Comparison of ENCODE assay signal across 18 mouse cellular contexts in the genomic region with DNA sequence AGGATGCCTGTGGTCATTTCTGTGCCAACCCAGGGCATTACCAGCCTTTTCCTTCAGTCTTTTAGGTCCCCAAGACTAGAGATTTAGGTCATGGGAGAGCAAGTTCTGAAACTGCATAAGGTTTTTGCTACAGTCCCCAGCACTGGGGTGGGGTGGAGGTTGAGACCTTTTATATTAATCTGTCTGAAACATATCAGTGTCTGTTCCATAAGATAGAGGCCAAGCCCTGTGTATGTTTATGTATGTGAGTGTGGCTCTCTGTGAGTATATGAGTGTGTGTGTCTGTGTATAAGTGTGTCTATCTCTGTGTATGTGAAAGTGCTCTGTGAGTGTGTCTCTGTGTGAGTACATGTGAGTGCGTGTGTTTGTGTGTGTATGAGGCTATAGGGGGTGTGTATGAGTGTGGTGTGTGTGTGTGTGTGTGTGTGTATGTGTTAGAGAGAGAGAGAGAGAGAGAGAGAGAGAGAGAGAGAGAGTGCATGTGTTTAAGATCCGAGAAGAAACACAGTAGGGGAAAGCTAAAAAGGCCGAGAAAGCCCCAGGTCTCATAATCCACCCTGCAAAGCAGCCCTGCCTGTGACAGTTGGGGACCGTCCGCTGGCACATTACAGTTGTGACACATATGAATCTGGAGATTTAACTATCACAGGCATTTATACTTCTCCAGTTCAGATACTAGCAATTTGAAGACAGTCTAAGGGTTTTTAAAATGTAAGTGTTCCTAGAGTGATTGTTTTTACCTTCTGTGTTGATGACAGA. TPM values are rescaled to one million over a fixed set of nuclear protein-coding genes. Genes with fewer than 3 reads are reported as not detected.
A peak's percentile ranks its signal among the peaks of the same experiment; 100 is the strongest.
DNase-seq lines count a peak whose midpoint lies in the region; ATAC-seq and TF ChIP-seq lines count a peak whose summit lies in the region.
"Had no signal": no experiment of that assay in that cellular context is flagged by ENCODE, and none has a peak within 500 bp of the region (broad histone marks: within the 10 kb centered on the region; RNA-seq: fewer than 3 reads in every experiment).

No protein-coding gene starts in this region.

- H3K36me3 ChIP-seq in heart, embryonic 10.5 days: no peaks in the 10 kb centered on the region
- H3K36me3 ChIP-seq in heart, embryonic 11.5 days (ENCODE audit: control insufficient read depth, insufficient read depth, low read length): no peaks in the 10 kb centered on the region
- H3K36me3 ChIP-seq in spleen, adult 2 months (ENCODE audit: control insufficient read depth, insufficient read depth, low read length): no peaks in the 10 kb centered on the region
- no peaks in the 10 kb centered on the region for H3K36me3 ChIP-seq in liver, embryonic 14.5 days (replicated peaks; ENCODE audit: control insufficient read depth, insufficient read depth, low read depth)
- H3K36me3 ChIP-seq in hindbrain, embryonic 14.5 days (replicated peaks; ENCODE audit: control insufficient read depth, insufficient read depth): no peaks in the 10 kb centered on the region
- no peaks in the 10 kb centered on the region for H3K36me3 ChIP-seq in forebrain, embryonic 12.5 days (replicated peaks)
- H3K36me3 ChIP-seq: heart, embryonic 13.5 days; hindbrain, embryonic 10.5 days; limb, embryonic 15.5 days had no signal

- H3K4me2 ChIP-seq in heart, embryonic 11.5 days: no peak overlapping the region
- peak overlapping the region; percentile 69 for H3K4me2 ChIP-seq in liver, embryonic 14.5 days (ENCODE audit: low read depth)
- no peak overlapping the region for H3K4me2 ChIP-seq in hindbrain, embryonic 14.5 days (replicated peaks)
- H3K4me2 ChIP-seq in forebrain, embryonic 12.5 days: no peak overlapping the region
- H3K4me2 ChIP-seq: forebrain, embryonic 13.5 days; heart, embryonic 13.5 days; limb, embryonic 15.5 days; midbrain, embryonic 11.5 days had no signal

- H3K9me3 ChIP-seq in heart, embryonic 10.5 days: no peaks in the 10 kb centered on the region
- H3K9me3 ChIP-seq in heart, embryonic 11.5 days (replicated peaks; ENCODE audit: control insufficient read depth, low read length): no peaks in the 10 kb centered on the region
- H3K9me3 ChIP-seq in liver, embryonic 14.5 days (ENCODE audit: control insufficient read depth, low read length): no peaks in the 10 kb centered on the region
- H3K9me3 ChIP-seq in hindbrain, embryonic 14.5 days (ENCODE audit: control insufficient read depth, low read length): no peaks in the 10 kb centered on the region
- no peaks in the 10 kb centered on the region for H3K9me3 ChIP-seq in forebrain, embryonic 12.5 days
- H3K9me3 ChIP-seq: forebrain, embryonic 13.5 days; heart, embryonic 13.5 days; hindbrain, embryonic 10.5 days; limb, embryonic 15.5 days had no signal

- WGBS in heart, embryonic 10.5 days: 79% methylated on average over 5 of the region's 5 CpGs
- 74% methylated on average over 5 of the region's 5 CpGs for WGBS in heart, embryonic 11.5 days (ENCODE audit: insufficient replicate concordance)
- WGBS in spleen, adult 2 months: 88% methylated on average over 5 of the region's 5 CpGs
- WGBS in liver, embryonic 14.5 days (ENCODE audit: insufficient replicate concordance): 56% methylated on average over 5 of the region's 5 CpGs
- WGBS in hindbrain, embryonic 14.5 days: 80% methylated on average over 5 of the region's 5 CpGs
- WGBS in forebrain, embryonic 12.5 days: 83% methylated on average over 5 of the region's 5 CpGs

- TF ChIP-seq POLR2A in spleen, adult 2 months (IDR thresholded peaks at IDR 0.05; ENCODE audit: low read depth, low read length): no peak

- TF ChIP-seq CTCF in spleen, adult 2 months (IDR thresholded peaks at IDR 0.05; ENCODE audit: extremely low read depth, insufficient read depth, insufficient read length, insufficient replicate concordance): no peak
- no peak for TF ChIP-seq CTCF in liver, embryonic 14.5 days (IDR thresholded peaks at IDR 0.05; ENCODE audit: low read depth)

- peaks cover 10% of the 10 kb centered on the region for H3K4me1 ChIP-seq in heart, embryonic 10.5 days
- peaks cover 6% of the 10 kb centered on the region; the same call in 1 of the 2 replicates for H3K4me1 ChIP-seq in heart, embryonic 11.5 days (ENCODE audit: control insufficient read depth, insufficient read depth, low read length)
- peaks cover 3% of the 10 kb centered on the region; the same call in 1 of the 2 replicates for H3K4me1 ChIP-seq in spleen, adult 2 months (ENCODE audit: control insufficient read depth, insufficient read depth, insufficient read length)
- H3K4me1 ChIP-seq in liver, embryonic 14.5 days (replicated peaks; ENCODE audit: control insufficient read depth in 2 of 2, insufficient read depth in 2 of 2, low read length in 1 of 2): peaks cover 72 to 78% of the 10 kb centered on the region in 2 experiments
- H3K4me1 ChIP-seq in hindbrain, embryonic 14.5 days (replicated peaks; ENCODE audit: control insufficient read depth, insufficient read depth, low read length): no peaks in the 10 kb centered on the region
- H3K4me1 ChIP-seq in forebrain, embryonic 12.5 days: no peaks in the 10 kb centered on the region

- H3K27ac ChIP-seq in heart, embryonic 10.5 days: no peak overlapping the region
- H3K27ac ChIP-seq in heart, embryonic 11.5 days (ENCODE audit: low read depth, low read length): no peak overlapping the region
- peak overlapping the region; percentile 33; the same call in 1 of the 2 replicates for H3K27ac ChIP-seq in spleen, adult 2 months (ENCODE audit: insufficient read depth, low read length)
- H3K27ac ChIP-seq in liver, embryonic 14.5 days: peak overlapping the region; percentile 99
- H3K27ac ChIP-seq in hindbrain, embryonic 14.5 days: no peak overlapping the region
- H3K27ac ChIP-seq in forebrain, embryonic 12.5 days: no peak overlapping the region
- H3K27ac ChIP-seq: forebrain, embryonic 13.5 days; heart, embryonic 13.5 days; hindbrain, embryonic 10.5 days; layer of hippocampus, adult 2 months; limb, embryonic 15.5 days had no signal

- ATAC-seq in heart, embryonic 11.5 days (replicated peaks; ENCODE audit: insufficient number of reproducible peaks, low FRiP score, low TSS enrichment): no peak
- ATAC-seq in liver, embryonic 14.5 days (ENCODE audit: insufficient read depth): peak; percentile 92
- no peak for ATAC-seq in hindbrain, embryonic 14.5 days (ENCODE audit: low FRiP score)
- no peak for ATAC-seq in forebrain, embryonic 12.5 days (ENCODE audit: low FRiP score)
- ATAC-seq: forebrain, embryonic 13.5 days had no signal

- no peak overlapping the region for H3K9ac ChIP-seq in heart, embryonic 11.5 days (ENCODE audit: low read depth, low read length)
- H3K9ac ChIP-seq in liver, embryonic 14.5 days (replicated peaks): peak overlapping the region; percentile 69
- no peak overlapping the region for H3K9ac ChIP-seq in hindbrain, embryonic 14.5 days
- no peak overlapping the region for H3K9ac ChIP-seq in forebrain, embryonic 12.5 days
- H3K9ac ChIP-seq: forebrain, embryonic 13.5 days; heart, embryonic 13.5 days; limb, embryonic 15.5 days had no signal

- H3K27me3 ChIP-seq in heart, embryonic 10.5 days (ENCODE audit: insufficient read depth, poor library complexity, severe bottlenecking): no peaks in the 10 kb centered on the region
- H3K27me3 ChIP-seq in heart, embryonic 11.5 days (ENCODE audit: control insufficient read depth, insufficient read depth, low read length): no peaks in the 10 kb centered on the region
- no peaks in the 10 kb centered on the region for H3K27me3 ChIP-seq in spleen, adult 2 months (ENCODE audit: control insufficient read depth, insufficient read depth, low read length)
- no peaks in the 10 kb centered on the region for H3K27me3 ChIP-seq in liver, embryonic 14.5 days (ENCODE audit: control insufficient read depth, insufficient read depth, low read length)
- no peaks in the 10 kb centered on the region for H3K27me3 ChIP-seq in hindbrain, embryonic 14.5 days (ENCODE audit: control insufficient read depth, insufficient read depth, low read length)
- H3K27me3 ChIP-seq in forebrain, embryonic 12.5 days: no peaks in the 10 kb centered on the region
- H3K27me3 ChIP-seq: forebrain, embryonic 13.5 days; heart, embryonic 13.5 days; limb, embryonic 15.5 days had no signal

- DNase-seq in heart, embryonic 10.5 days (ENCODE audit: low spot score): peak; percentile 64
- no peak for DNase-seq in spleen, adult 2 months (ENCODE audit: low read depth in 1 of 2, low spot score in 2 of 2)
- DNase-seq in spleen, postnatal 14 days (ENCODE audit: low spot score in 2 of 2): no peak
- DNase-seq in liver, embryonic 14.5 days (ENCODE audit: low read depth in 3 of 3, low spot score in 3 of 3): peak; percentile 82 to 91 (median 86)
- DNase-seq in hindbrain, embryonic 14.5 days (ENCODE audit: low spot score): no peak
- DNase-seq in cerebellum, adult 9-11 months: no peak
- DNase-seq: cerebellum, postnatal 14 days; kidney, adult 2 months; right cerebral cortex, adult 18-20 months; thymus, postnatal 36 days had no signal

- TF ChIP-seq EP300 in liver, embryonic 14.5 days (IDR thresholded peaks at IDR 0.05; ENCODE audit: low read depth): peak; percentile 96

- H3K4me3 ChIP-seq in heart, embryonic 10.5 days: no peak overlapping the region
- no peak overlapping the region for H3K4me3 ChIP-seq in heart, embryonic 11.5 days (ENCODE audit: low read depth, low read length)
- H3K4me3 ChIP-seq in spleen, adult 2 months (ENCODE audit: extremely low read depth, insufficient read depth, insufficient read length): no peak overlapping the region
- H3K4me3 ChIP-seq in liver, embryonic 14.5 days (ENCODE audit: insufficient read depth in 1 of 2, low read depth in 2 of 2, low read length in 2 of 2): peak overlapping the region; percentile 10 to 21
- H3K4me3 ChIP-seq in hindbrain, embryonic 14.5 days (replicated peaks; ENCODE audit: low read length): no peak overlapping the region
- H3K4me3 ChIP-seq in forebrain, embryonic 12.5 days (replicated peaks): no peak overlapping the region
- H3K4me3 ChIP-seq: forebrain, embryonic 13.5 days; heart, embryonic 13.5 days; hindbrain, embryonic 10.5 days; layer of hippocampus, adult 2 months; limb, embryonic 15.5 days had no signal

RNA-seq across cellular contexts. Expression of a gene that starts 54.5 kb away (rescaled TPM):
- polyA plus RNA-seq in heart, embryonic 10.5 days (2016; fragmentation: Nextera tagmentation; extraction: Ambion mirVana): 39.6 and 41.3 TPM in 2 replicates
- polyA plus RNA-seq in heart, embryonic 11.5 days (2014; fragmentation: Nextera tagmentation; extraction: Ambion mirVana): 37.3 and 41.7 TPM in 2 replicates
- 61.6 and 71.8 TPM in 2 replicates for polyA plus RNA-seq in spleen, adult 2 months (2012; rRNA removed)
- polyA plus RNA-seq in liver, embryonic 14.5 days (2012; rRNA removed): 16.5 TPM in 2 replicates
- polyA plus RNA-seq in liver, embryonic 14.5 days (2014; fragmentation: Nextera tagmentation; extraction: Ambion mirVana): 32.7 and 34.0 TPM in 2 replicates
- 63.8 and 65.1 TPM in 2 replicates for polyA plus RNA-seq in hindbrain, embryonic 14.5 days (2014; fragmentation: Nextera tagmentation; extraction: Ambion mirVana)
- polyA plus RNA-seq in forebrain, embryonic 12.5 days (2016; fragmentation: Nextera tagmentation; extraction: Ambion mirVana): 17.8 and 19.1 TPM in 2 replicates

Comparison
In these comparisons a context has a peak if more than half of its experiments do, and no peak if none do; other contexts are left out.
1. DNase-seq: peak in heart, embryonic 10.5 days (single experiment) and liver, embryonic 14.5 days (3 of 3); none in spleen, adult 2 months (0 of 2), spleen, postnatal 14 days (0 of 2), hindbrain, embryonic 14.5 days (single experiment) and cerebellum, adult 9-11 months (single experiment).
2. H3K27ac ChIP-seq: peak in spleen, adult 2 months (single experiment) and liver, embryonic 14.5 days (single experiment); none in heart, embryonic 10.5 days (single experiment), heart, embryonic 11.5 days (single experiment), hindbrain, embryonic 14.5 days (single experiment) and forebrain, embryonic 12.5 days (single experiment).
3. H3K4me3 ChIP-seq: peak in liver, embryonic 14.5 days (2 of 2); none in heart, embryonic 10.5 days (single experiment), heart, embryonic 11.5 days (single experiment), spleen, adult 2 months (single experiment), hindbrain, embryonic 14.5 days (single experiment) and forebrain, embryonic 12.5 days (single experiment).